Mouse (Mus musculus) embryonic facial prominence, embryonic 15.5 days (tissue): ENCODE measurements around the gene Nrip2. TPM values are rescaled to one million over a fixed set of nuclear protein-coding genes. Genes with fewer than 3 reads are reported as not detected.

ENCODE experiments used
- ATAC-seq: fragments of 200-750 bp; cut with Nextera tagmentation; 2 replicates; pipeline ENCODE4 v1.8.0; 2017; ENCODE audit warnings: low read depth, moderate TSS enrichment; ENCODE audit not compliant: insufficient number of reproducible peaks, low FRiP score, low TSS enrichment
- H3K27ac ChIP-seq: fragments of 300-500 bp; sonication (generic); replicated peaks from 2 replicates; pipeline ENCODE4 v1.5.1; 2015; ENCODE audit warnings: mild to moderate bottlenecking, inconsistent platforms
- H3K27me3 ChIP-seq: fragments of 300-500 bp; sonication (generic); 2 replicates; pipeline ENCODE4 v1.6.1; 2015; ENCODE audit warnings: inconsistent platforms
- H3K36me3 ChIP-seq: fragments of 300-500 bp; sonication (generic); 2 replicates; pipeline ENCODE4 v1.6.1; 2015; ENCODE audit warnings: mild to moderate bottlenecking, inconsistent platforms
- H3K4me1 ChIP-seq: fragments of 300-500 bp; sonication (generic); 2 replicates; pipeline ENCODE4 v1.6.1; 2015; ENCODE audit warnings: inconsistent platforms
- H3K4me2 ChIP-seq: fragments of 300-500 bp; sonication (generic); replicated peaks from 2 replicates; pipeline ENCODE4 v1.6.1; 2015; ENCODE audit warnings: mild to moderate bottlenecking, inconsistent platforms
- H3K4me3 ChIP-seq: fragments of 300-500 bp; sonication (generic); replicated peaks from 2 replicates; pipeline ENCODE4 v1.5.1; 2015; ENCODE audit warnings: mild to moderate bottlenecking, inconsistent platforms
- H3K9ac ChIP-seq: fragments of 300-500 bp; sonication (generic); 2 replicates; pipeline ENCODE4 v1.6.1; 2015; ENCODE audit warnings: inconsistent platforms
- H3K9me3 ChIP-seq: fragments of 300-500 bp; sonication (generic); replicated peaks from 2 replicates; pipeline ENCODE4 v1.6.1; 2016; ENCODE audit warnings: inconsistent platforms
- WGBS: fragments of 180-500 bp; shearing (Covaris S2); methylation state at CpG from one replicate; pipeline ENCODE4 v1.1.7; 2015; 5-methylcytosine and 5-hydroxymethylcytosine counted together
- polyA plus RNA-seq: library from polyadenylated mRNA; unstranded; fragments of >200 nt; fragmentation: Nextera tagmentation; extraction: Ambion mirVana; gene quantifications from 2 replicates; pipeline ENCODE4 v1.2.1, GENCODE M21; 2015

Gene Nrip2
- polyA plus RNA-seq, 1 experiment from 2014 or later: 5.5 TPM

DNA sequence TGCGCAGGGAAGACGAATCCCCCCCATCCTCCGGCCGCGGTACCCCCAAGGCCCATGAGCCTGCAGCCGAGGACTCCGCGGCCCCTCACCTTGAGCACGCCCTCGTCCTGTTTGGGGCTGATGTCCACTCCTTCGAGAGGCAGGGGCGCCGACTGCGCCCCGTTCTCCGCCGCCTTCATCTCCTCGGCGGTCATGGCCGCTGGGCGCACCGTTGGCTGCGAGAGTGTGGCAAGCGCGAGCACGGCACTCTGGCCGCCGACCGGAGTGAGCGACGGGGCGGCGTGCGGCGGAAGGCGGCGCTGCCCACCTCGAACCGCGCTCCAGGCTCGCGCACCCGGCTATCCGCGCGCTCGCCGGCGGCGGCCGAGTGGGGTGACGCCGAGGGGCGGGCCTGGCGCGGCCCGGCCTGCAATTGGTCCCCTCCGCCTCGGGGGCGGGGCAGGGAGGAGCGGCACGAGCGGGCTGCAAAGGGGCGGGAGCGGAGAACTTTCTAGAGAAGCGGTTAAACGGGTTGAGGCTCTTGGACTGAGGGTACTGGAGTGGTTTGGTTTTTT, 39.3 kb downstream of the Nrip2 start, which contains the start of gene Fkbp4:
Gene Fkbp4 (minus strand): TSS at position 361 of the 554 bp plus-strand sequence.
- under 1% methylated on average over 67 of the region's 67 CpGs for WGBS
- Histone ChIP-seq H3K4me3 (peak within 1 kb of the TSS; percentile 98), H3K36me3 (peaks cover 26% of the 10 kb centered on the region), H3K27ac (peak within 1 kb of the TSS; percentile 93), H3K4me1 (peaks cover 15% of the 10 kb centered on the region), H3K27me3 (no peaks in the 10 kb centered on the region), H3K4me2 (peak within 1 kb of the TSS; percentile 72), H3K9me3 (no peaks in the 10 kb centered on the region), H3K9ac (peak within 1 kb of the TSS; percentile 93)
- ATAC-seq: peak; percentile 95

DNA sequence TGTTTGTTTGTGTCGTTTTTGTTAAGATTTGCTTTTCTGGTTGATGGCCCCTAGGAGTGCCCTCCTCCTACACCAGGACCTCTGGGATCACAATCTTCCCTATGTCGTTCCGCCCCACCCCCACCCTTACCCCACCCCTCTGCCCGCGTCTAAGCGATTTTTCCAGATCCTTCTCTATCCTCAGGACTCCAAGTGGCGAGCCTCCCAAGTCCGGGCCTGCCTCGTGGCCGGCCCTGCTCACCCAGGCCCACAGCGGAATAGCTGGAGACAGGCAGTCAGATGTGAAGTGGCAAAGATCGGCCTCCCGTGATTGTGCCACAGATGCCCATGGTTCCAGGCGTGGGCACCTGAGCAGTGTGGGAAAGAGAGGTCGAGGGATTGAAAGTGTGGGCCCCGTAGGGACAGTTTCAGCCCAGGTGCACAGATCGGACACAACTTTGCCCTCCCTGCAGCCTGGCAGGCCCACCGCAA, 39.8 kb downstream of the Nrip2 start:
- H3K4me2 ChIP-seq: peak overlapping the region; percentile 72
- ATAC-seq: peak; percentile 37; the same call in 1 of the 2 replicates
- H3K36me3 ChIP-seq: peaks cover 20% of the 10 kb centered on the region
- H3K4me1 ChIP-seq: peaks cover 15% of the 10 kb centered on the region
- peak overlapping the region; percentile 33 for H3K9ac ChIP-seq
- 22% methylated on average over 18 of the region's 18 CpGs for WGBS
- H3K27me3 ChIP-seq: no peaks in the 10 kb centered on the region
- H3K4me3 ChIP-seq: peak overlapping the region; percentile 98
- no peaks in the 10 kb centered on the region for H3K9me3 ChIP-seq
- H3K27ac ChIP-seq: peak overlapping the region; percentile 93

DNA sequence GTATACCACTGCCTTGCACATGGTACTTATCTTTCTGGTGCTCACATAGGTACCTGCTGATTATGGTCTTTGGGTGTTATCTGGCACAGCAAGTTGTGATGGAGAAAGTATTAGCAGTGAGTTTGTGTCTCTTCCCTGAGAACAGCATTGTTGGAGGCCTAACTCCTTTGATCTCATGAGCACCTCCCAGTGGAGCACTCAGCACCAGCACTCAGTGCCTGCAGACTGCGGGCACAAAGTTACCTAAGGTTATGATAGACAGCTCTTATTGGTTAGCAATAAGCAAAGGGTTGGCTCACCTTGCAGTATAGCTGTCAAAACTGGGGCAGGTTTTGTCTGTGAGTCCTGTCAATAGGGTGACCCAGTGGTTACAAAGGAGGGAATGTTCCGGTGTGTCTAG, 41.1 kb downstream of the Nrip2 start:
- no peak overlapping the region for H3K4me2 ChIP-seq
- H3K4me1 ChIP-seq: peaks cover 15% of the 10 kb centered on the region
- no peak for ATAC-seq
- H3K36me3 ChIP-seq: peaks cover 7% of the 10 kb centered on the region
- no peaks in the 10 kb centered on the region for H3K9me3 ChIP-seq
- H3K27ac ChIP-seq: no peak overlapping the region
- WGBS: 87% methylated on average over 2 of the region's 2 CpGs
- H3K4me3 ChIP-seq: no peak overlapping the region
- H3K27me3 ChIP-seq: no peaks in the 10 kb centered on the region
- no peak overlapping the region for H3K9ac ChIP-seq

DNA sequence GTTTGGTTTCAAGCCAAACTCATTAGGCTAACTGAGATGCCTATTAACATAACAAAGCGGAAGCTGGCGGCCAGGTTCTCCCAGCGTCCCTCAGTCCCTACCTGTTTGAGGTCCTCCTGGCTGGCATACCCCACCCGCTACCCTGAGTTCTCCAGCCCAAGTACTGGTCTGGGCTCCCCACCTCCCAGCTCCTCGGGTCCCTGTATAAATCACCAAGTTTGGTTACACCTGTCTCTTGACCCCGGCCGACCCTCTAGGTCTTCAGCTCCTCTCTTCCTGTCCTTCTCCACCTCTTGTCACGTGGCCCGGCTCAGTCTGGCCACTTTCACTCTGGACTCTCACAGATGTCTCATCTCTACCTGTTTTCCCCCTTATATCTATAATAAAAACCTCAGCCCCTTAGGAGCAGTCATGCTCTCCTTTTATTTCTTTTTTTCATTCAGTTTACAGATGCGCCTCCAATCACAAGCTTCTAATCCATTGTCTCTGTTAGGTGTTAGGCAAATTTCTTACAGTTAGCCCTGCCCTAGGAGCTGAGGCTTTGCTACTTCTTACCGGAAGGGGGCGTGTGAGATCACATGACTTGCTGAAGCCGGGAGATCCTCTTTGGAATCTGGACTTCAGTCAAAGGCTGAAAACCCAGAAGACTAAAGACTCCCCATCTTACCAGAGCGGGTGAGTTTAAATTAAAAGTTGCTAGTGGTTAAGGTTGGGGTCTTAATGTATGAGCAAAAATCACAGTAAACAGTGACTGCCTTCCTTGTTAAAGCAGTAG, 46.9 kb downstream of the Nrip2 start:
- Histone ChIP-seq H3K4me3 (no peak overlapping the region), H3K4me1 (no peaks in the 10 kb centered on the region), H3K9ac (no peak overlapping the region), H3K27me3 (no peaks in the 10 kb centered on the region), H3K36me3 (no peaks in the 10 kb centered on the region), H3K27ac (no peak overlapping the region), H3K4me2 (peak overlapping the region; percentile 31), H3K9me3 (no peaks in the 10 kb centered on the region)
- WGBS: 15% methylated on average over 14 of the region's 14 CpGs
- 0 out of 2 replicates have a peak, but pooled peaks have one; percentile 40 for ATAC-seq

DNA sequence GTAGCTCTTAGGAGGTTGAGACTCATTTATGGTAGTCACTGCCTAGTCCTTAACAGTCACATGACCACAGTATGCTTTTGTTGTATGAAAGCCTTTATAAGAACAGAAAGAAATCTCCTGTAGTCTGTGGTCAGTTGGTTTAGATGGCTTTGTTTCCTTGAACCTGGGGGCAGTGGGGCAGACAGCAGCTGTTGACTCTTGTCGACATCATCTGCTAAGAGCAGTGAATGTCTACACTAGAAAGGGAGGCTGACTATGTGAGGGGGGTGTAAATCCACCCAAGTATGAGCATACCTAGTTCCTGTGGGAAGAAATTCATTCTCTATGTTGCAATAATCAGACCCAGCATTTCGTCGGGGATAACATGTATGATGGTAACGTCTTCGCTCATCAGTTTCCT, 48.0 kb downstream of the Nrip2 start:
- no peak overlapping the region for H3K4me2 ChIP-seq
- no peak overlapping the region for H3K27ac ChIP-seq
- H3K9me3 ChIP-seq: no peaks in the 10 kb centered on the region
- H3K4me1 ChIP-seq: no peaks in the 10 kb centered on the region
- no peak for ATAC-seq
- WGBS: 94% methylated on average over 5 of the region's 5 CpGs
- no peak overlapping the region for H3K9ac ChIP-seq
- no peak overlapping the region for H3K4me3 ChIP-seq
- no peaks in the 10 kb centered on the region for H3K27me3 ChIP-seq
- no peaks in the 10 kb centered on the region for H3K36me3 ChIP-seq

DNA sequence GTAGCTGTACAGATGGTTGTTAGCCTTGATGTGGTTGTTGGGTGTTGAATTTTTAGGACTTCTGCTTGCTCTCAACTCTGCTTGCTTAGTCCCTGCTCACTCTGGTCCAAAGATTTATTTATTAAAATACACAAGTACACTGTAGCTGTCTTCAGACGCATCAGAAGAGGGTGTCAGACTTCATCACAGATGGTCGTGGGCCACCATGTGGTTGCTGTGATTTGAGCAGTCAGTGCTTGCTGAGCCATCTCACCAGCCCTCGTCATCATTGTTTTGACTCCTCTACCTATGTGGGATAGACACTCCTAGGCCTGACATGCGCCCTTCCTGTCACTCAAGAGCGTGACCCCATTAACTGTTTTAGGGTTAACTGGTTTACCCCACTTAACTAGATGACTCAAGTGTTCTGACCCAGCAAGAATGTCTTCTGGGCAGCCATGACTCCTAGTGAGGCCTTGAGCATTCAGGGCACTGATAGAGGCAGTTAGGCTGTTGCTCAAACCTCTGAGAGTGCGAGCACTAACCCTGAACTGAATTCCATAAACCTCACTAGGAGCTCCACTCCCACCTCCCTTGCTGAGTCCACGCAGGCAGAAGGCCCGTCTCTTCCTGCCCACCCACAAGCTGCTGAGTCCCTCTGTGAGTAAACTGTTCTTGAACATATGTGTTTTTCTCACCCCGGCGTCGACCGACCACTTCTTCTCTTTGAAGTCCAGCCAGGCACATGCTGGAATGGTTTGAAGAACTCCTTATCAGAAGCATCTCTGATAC, 56.9 kb downstream of the Nrip2 start:
- H3K9ac ChIP-seq: no peak overlapping the region

DNA sequence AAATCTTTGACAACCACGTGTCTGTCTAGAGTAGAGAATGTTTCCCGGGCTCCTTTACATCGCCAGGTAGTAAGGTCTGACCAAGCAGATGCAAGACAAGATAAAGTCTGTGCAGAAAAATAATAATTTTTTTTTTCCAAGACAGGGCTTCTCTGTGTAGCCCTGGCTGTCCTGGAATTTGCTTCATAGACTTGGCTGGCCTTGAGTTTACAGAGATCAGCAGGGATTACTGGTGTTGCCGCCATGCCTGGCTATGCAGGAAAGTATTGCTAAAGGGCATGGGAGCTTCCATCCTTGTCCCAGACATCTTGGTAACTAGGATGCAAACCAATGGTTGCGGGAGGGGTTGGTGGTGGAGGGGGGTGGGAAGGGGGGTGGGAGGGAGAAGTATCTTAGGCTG, 58.1 kb downstream of the Nrip2 start:
- Histone ChIP-seq H3K4me1 (no peaks in the 10 kb centered on the region), H3K9ac (no peak overlapping the region), H3K4me3 (no peak overlapping the region), H3K27me3 (no peaks in the 10 kb centered on the region), H3K36me3 (no peaks in the 10 kb centered on the region), H3K27ac (no peak overlapping the region), H3K9me3 (no peaks in the 10 kb centered on the region), H3K4me2 (no peak overlapping the region)
- no peak for ATAC-seq
- WGBS: 79% methylated on average over 5 of the region's 5 CpGs

More for the DNA sequence above, 56.9 kb downstream of the Nrip2 start:
- no peak overlapping the region for H3K4me3 ChIP-seq
- no peaks in the 10 kb centered on the region for H3K27me3 ChIP-seq
- 68% methylated on average over 12 of the region's 12 CpGs for WGBS
- H3K4me2 ChIP-seq: no peak overlapping the region
- ATAC-seq: no peak
- H3K27ac ChIP-seq: no peak overlapping the region
- H3K9me3 ChIP-seq: no peaks in the 10 kb centered on the region
- no peaks in the 10 kb centered on the region for H3K4me1 ChIP-seq
- no peaks in the 10 kb centered on the region for H3K36me3 ChIP-seq

DNA sequence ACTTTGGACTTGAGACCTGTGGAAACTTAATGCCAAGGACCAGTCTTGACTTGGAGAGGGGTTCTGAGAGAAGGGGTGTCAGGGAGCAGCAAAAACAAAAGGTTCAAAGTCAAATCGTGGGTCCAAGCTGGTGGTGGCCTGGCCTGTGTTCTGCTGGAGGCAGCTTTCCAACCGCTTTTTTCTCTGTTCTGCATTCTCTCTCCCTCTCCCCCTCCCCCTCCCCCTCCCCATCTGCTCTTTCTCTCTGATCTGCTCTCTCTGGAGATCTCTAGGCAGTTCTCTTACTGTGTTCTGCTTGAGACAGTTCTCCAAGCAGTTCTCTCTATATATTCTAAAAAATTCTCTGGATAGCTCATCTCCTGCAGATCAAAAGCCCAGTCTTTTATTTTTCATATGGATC, 61.2 kb downstream of the Nrip2 start:
- Histone ChIP-seq H3K9ac (no peak overlapping the region), H3K4me1 (no peaks in the 10 kb centered on the region), H3K36me3 (no peaks in the 10 kb centered on the region), H3K4me2 (no peak overlapping the region), H3K27ac (no peak overlapping the region), H3K27me3 (no peaks in the 10 kb centered on the region), H3K9me3 (no peaks in the 10 kb centered on the region), H3K4me3 (no peak overlapping the region)
- 21% methylated on average over 2 of the region's 2 CpGs for WGBS
- ATAC-seq: no peak

DNA sequence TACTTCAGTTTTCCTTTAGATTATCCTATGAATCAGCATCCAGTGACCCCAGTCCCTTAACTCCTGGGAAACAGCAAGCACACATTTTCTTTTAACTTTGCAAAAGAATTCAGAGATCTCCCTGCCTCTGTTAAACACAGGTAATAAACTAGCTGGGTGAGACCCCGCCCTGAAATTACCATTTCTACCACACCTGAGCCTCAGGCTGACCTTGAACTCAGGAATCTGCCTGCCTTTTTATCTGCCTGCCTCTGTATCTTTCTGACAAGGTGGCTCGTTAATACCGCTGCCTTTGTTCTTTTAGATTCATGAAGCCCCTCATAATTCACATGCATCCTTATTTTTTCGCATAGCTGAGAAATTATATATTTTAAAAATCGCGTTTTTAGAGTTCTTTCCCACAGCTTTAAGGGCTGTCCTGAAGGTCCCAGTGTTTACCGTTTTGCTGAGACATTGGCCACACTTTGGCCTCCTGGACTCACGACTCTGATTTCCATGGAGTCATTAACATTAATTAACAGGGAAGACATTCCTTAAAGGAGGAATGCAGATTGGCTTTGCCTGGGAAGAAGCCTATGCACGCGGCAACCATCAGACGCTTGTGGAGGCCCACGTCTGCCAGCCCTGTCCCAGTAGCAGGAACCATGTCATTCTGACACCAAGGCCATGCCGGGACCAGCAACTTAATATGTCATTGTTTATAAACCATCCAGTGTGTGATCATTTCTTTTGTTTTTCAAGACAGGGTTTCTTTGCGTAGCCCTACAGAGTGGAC, 61.8 kb downstream of the Nrip2 start:
- no peak overlapping the region for H3K27ac ChIP-seq
- H3K36me3 ChIP-seq: no peaks in the 10 kb centered on the region
- no peak overlapping the region for H3K4me3 ChIP-seq
- H3K9me3 ChIP-seq: no peaks in the 10 kb centered on the region
- ATAC-seq: no peak
- WGBS: 79% methylated on average over 14 of the region's 14 CpGs
- no peaks in the 10 kb centered on the region for H3K27me3 ChIP-seq
- no peak overlapping the region for H3K9ac ChIP-seq
- H3K4me2 ChIP-seq: no peak overlapping the region
- no peaks in the 10 kb centered on the region for H3K4me1 ChIP-seq

DNA sequence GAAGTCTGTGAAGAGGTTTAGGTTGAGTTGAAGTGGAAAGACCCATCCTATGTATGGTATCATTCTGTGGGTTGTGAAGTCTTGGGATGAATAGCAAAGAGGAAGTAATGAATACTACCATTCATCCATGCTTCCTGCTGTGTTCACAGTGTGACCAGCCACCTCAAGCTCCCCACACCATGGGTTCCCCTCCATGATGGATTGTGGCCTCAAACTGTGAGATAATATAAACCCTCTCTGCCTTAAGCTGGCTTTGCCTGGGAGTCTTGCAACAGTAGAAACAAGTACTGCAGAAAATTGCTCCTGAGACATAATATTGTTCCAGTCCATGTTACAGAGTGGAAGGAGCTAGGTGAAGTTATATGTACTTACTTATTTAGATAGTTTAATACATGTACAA, 62.5 kb downstream of the Nrip2 start:
- no peak overlapping the region for H3K27ac ChIP-seq
- H3K9me3 ChIP-seq: no peaks in the 10 kb centered on the region
- H3K4me1 ChIP-seq: no peaks in the 10 kb centered on the region
- H3K4me3 ChIP-seq: no peak overlapping the region
- no peak for ATAC-seq
- no peaks in the 10 kb centered on the region for H3K27me3 ChIP-seq
- no peak overlapping the region for H3K4me2 ChIP-seq
- H3K36me3 ChIP-seq: no peaks in the 10 kb centered on the region
- no peak overlapping the region for H3K9ac ChIP-seq

DNA sequence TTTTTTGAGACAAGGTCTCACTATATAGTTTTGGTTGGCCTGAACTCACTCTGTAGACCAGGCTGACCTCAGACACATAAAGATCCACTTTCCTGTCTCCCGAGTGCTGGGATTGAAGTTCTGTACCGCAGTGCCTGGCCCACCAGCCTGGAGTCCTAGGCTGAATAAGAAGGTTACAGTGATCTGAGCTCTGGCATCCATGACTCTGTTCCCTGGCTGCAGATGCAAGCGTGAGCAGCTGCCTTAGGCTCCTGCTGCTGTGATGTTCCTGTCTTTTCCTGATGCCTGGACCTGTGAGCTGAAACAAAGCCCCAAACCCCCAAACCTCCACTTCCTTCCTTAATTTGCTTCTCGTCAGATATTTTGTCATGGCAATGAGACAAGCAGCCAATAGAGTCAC, 65.9 kb downstream of the Nrip2 start:
- Histone ChIP-seq H3K4me3 (no peak overlapping the region), H3K4me2 (no peak overlapping the region), H3K9me3 (no peaks in the 10 kb centered on the region), H3K27ac (no peak overlapping the region), H3K9ac (no peak overlapping the region), H3K27me3 (no peaks in the 10 kb centered on the region), H3K4me1 (no peaks in the 10 kb centered on the region), H3K36me3 (no peaks in the 10 kb centered on the region)
- WGBS: 62% methylated on average over 4 of the region's 4 CpGs
- ATAC-seq: no peak
